Mouse (Mus musculus) neural tube, embryonic 13.5 days (tissue): ENCODE results near the gene Ndufs6. TPM values are rescaled to one million over a fixed set of nuclear protein-coding genes. Genes with fewer than 3 reads are reported as not detected.

Experiments used
- ATAC-seq: fragments of 200-750 bp; cut with Nextera tagmentation; 2 replicates; pipeline ENCODE4 v1.8.0; 2017; ENCODE audit warnings: low read depth, mild to moderate bottlenecking, moderate TSS enrichment, moderate library complexity
- H3K27ac ChIP-seq: fragments of 300-500 bp; sonication (generic); replicated peaks from 2 replicates; pipeline ENCODE4 v1.5.1; 2015; ENCODE audit warnings: moderate library complexity, mild to moderate bottlenecking, inconsistent platforms
- H3K27me3 ChIP-seq: fragments of 300-500 bp; sonication (generic); 2 replicates; pipeline ENCODE4 v1.6.1; 2015; ENCODE audit warnings: mild to moderate bottlenecking, inconsistent platforms
- H3K36me3 ChIP-seq: fragments of 300-500 bp; sonication (generic); 2 replicates; pipeline ENCODE4 v1.6.1; 2015; ENCODE audit warnings: mild to moderate bottlenecking, inconsistent platforms
- H3K4me1 ChIP-seq: fragments of 300-500 bp; sonication (generic); replicated peaks from 2 replicates; pipeline ENCODE4 v1.6.1; 2015; ENCODE audit warnings: inconsistent platforms
- H3K4me2 ChIP-seq: fragments of 300-500 bp; sonication (generic); 2 replicates; pipeline ENCODE4 v1.6.1; 2015; ENCODE audit warnings: inconsistent platforms, mild to moderate bottlenecking, moderate library complexity
- H3K4me3 ChIP-seq: fragments of 300-500 bp; sonication (generic); 2 replicates; pipeline ENCODE4 v1.5.1; 2015; ENCODE audit warnings: mild to moderate bottlenecking, inconsistent platforms
- H3K9ac ChIP-seq: fragments of 300-500 bp; sonication (generic); 2 replicates; pipeline ENCODE4 v1.6.1; 2015; ENCODE audit warnings: moderate library complexity, mild to moderate bottlenecking, inconsistent platforms
- H3K9me3 ChIP-seq: fragments of 300-500 bp; sonication (generic); 2 replicates; pipeline ENCODE4 v1.6.1; 2016; ENCODE audit warnings: inconsistent platforms
- WGBS: fragments of 180-500 bp; shearing (Covaris S2); methylation state at CpG from one replicate; pipeline ENCODE4 v1.1.7; 2015; 5-methylcytosine and 5-hydroxymethylcytosine counted together
- polyA plus RNA-seq: library from polyadenylated mRNA; unstranded; fragments of >200 nt; fragmentation: Nextera tagmentation; extraction: Ambion mirVana; gene quantifications from 2 replicates; pipeline ENCODE4 v1.2.1, GENCODE M21; 2015

Gene Ndufs6
- polyA plus RNA-seq, 1 experiment from 2014 or later = 390 TPM

DNA sequence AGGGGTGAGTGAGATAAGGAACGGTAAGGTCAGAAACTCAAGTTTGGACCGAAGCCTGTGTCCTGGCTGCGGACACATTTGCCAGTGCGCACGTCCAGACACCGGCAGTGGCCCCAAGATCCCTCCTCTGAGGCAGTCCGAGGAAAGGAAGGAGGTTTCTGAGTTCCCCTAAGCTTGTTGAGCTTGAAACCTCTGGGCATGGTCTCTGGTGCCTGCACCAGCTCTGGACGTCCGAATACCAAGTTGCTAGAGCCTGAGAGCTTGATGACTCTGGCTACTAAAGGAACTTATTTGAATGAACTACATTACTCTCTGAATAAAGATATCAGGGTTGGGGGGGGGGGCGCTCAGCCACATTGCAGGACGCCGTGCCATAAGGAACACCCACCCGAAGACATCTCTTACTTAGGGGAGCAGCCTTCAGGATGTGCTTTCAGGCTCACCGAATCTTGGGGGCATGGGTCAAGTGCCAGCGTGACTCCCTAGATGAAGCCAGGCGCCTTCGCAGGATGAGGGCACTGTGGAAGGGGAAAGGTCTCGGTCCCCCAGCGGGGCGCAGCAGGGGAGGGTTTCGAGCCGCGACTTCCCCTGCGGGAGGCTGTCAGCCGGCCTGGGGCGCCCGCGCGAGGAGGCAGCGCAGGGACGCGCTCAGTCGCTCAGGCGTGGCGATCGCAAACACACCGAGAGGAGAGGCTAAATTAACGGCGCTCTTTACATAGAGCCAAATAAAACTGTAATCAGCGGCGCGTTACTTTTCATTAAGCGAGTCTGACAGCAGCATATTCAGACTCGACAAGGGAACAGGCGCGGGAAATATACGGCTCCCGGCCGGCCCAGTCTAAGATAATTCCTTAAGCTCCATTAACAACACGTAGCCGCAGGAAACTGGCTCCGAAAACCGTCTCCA, 56.8 kb downstream of the Ndufs6 start:
- peak; percentile 71 for ATAC-seq
- peak overlapping the region; percentile 46; the same call in 1 of the 2 replicates for H3K9ac ChIP-seq

DNA sequence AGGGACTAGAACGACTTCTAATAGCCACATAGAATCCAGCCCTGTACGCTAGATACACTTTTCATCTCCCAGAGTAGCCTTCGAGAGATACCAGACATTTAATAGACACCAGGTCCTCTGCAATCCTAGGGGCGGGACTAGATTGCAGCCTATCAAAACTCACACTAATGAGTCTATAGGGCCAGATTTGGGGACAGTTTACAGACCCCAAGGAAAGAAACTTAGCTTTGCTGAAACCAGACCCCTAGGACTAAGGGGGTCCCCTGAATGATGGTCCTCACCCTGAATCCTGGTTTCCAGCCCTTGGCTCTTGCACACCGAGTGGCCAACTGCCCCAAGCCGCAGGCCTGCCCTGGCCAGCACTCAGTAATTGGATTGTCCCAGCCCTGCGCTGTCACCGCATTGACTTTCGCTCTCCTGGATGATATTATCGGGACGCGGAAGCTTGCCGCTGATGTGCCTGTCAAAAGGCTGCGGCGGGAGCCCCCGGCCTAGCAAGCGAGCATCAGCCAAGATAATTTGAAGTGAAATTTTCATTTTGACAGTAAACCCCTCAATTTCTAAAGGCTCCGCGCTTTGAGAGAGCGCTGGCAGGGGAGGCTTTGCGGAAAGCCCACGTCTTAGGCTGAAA, 57.8 kb downstream of the Ndufs6 start:
- ATAC-seq = no peak
- Histone ChIP-seq H3K9me3 (no peaks in the 10 kb centered on the region), H3K36me3 (no peaks in the 10 kb centered on the region), H3K27me3 (peaks cover 99% of the 10 kb centered on the region), H3K9ac (no peak overlapping the region), H3K4me2 (peak overlapping the region; percentile 49), H3K27ac (no peak overlapping the region), H3K4me3 (no peak overlapping the region), H3K4me1 (peaks cover 36% of the 10 kb centered on the region)
- WGBS = 3% methylated on average over 22 of the region's 22 CpGs

More for the DNA sequence above, 56.8 kb downstream of the Ndufs6 start:
- no peaks in the 10 kb centered on the region for H3K36me3 ChIP-seq
- WGBS = 1% methylated on average over 53 of the region's 53 CpGs
- peak overlapping the region; percentile 20 for H3K4me3 ChIP-seq
- H3K4me1 ChIP-seq = peaks cover 34% of the 10 kb centered on the region
- no peaks in the 10 kb centered on the region for H3K9me3 ChIP-seq
- peaks cover 96% of the 10 kb centered on the region for H3K27me3 ChIP-seq
- H3K4me2 ChIP-seq = peak overlapping the region; percentile 49
- H3K27ac ChIP-seq = no peak overlapping the region

DNA sequence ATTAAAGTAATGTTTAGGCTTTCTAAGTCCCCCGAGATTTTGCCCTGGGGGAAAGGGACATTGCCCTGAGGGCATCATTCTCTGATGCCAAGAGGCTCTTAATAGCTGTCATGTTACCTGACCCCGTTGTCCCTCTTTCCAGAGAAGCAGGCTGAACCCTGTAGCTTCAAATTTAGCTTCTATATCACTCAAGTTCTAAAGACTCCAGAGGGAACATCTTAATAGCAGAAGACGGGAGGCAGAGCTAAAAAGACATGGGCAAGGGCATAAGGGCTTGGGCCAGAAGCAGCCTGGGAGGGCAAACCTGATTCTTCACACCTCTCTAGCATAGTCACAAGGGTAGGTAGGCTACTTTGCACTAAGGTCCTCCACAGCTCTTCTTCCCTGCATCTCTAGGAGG, 58.5 kb downstream of the Ndufs6 start:
- no peak overlapping the region for H3K4me3 ChIP-seq
- H3K9me3 ChIP-seq = no peaks in the 10 kb centered on the region
- no peaks in the 10 kb centered on the region for H3K36me3 ChIP-seq
- ATAC-seq = no peak
- no peak overlapping the region for H3K9ac ChIP-seq
- H3K27me3 ChIP-seq = peaks cover 99% of the 10 kb centered on the region
- no peak overlapping the region for H3K4me2 ChIP-seq
- H3K4me1 ChIP-seq = peaks cover 41% of the 10 kb centered on the region
- WGBS = 14% methylated on average over 3 of the region's 3 CpGs
- no peak overlapping the region for H3K27ac ChIP-seq

Other genes starting within 250 kb of the Ndufs6 start
- 0.80 and 1.1 TPM in 2 replicates for gene Irx4, start 68.1 kb downstream of the Ndufs6 start, polyA plus RNA-seq
- 99.6 and 110 TPM in 2 replicates for gene Mrpl36, start within 50 bp of the Ndufs6 start, polyA plus RNA-seq
- gene Lpcat1, start 138.7 kb upstream of the Ndufs6 start, polyA plus RNA-seq = 51.7 and 55.0 TPM in 2 replicates
- 0.13 TPM in 1 of 2 replicates, not detected in the other for gene Slc6a3, start 208.2 kb upstream of the Ndufs6 start, polyA plus RNA-seq